Mouse (Mus musculus) ES-Bruce4 (cell line): ENCODE data around the gene Arhgap28.

Experiments used
- CTCF ChIP-seq: IDR thresholded peaks from one replicate; pipeline ENCODE4 v1.8.1; 2011; ENCODE audit warnings: low read depth, low read length
- EP300 ChIP-seq: IDR thresholded peaks from 2 replicates; pipeline ENCODE4 v1.6.1; 2011; ENCODE audit warnings: low read depth, low read length; ENCODE audit not compliant: insufficient read depth
- POLR2A ChIP-seq: IDR thresholded peaks from one replicate; pipeline ENCODE4 v1.8.1; 2011; ENCODE audit warnings: low read length; ENCODE audit not compliant: insufficient read depth

- TF ChIP-seq POLR2A = no peak
- peak; percentile 35 for TF ChIP-seq CTCF
- TF ChIP-seq EP300 = no peak
Measured at GRCm38 (mm10) chr17:67837351-67838090, 166.4 kb downstream of the Arhgap28 start.
